ENCODE assay signal across 22 mouse cellular contexts in genomic region chr19:34100633-34101032, GRCm38 (mm10). TPM values are rescaled to one million over a fixed set of nuclear protein-coding genes. Genes with fewer than 3 reads are reported as not detected.
"Had no signal": no experiment of that assay in that cellular context is flagged by ENCODE, and none has a peak within 500 bp of the region (broad histone marks: within the 10 kb centered on the region; RNA-seq: fewer than 3 reads in every experiment).

Gene Lipm (plus strand): TSS chr19:34100933.

- H3K36me3 ChIP-seq: lung, embryonic 15.5 days; midbrain, embryonic 13.5 days; midbrain, embryonic 15.5 days; neural tube, embryonic 12.5 days; stomach, embryonic 15.5 days had no signal

- H3K9me3 ChIP-seq: lung, embryonic 15.5 days; megakaryocyte, embryonic 14.5 days; midbrain, embryonic 13.5 days; midbrain, embryonic 15.5 days; neural tube, embryonic 12.5 days; stomach, embryonic 15.5 days had no signal

- H3K27ac ChIP-seq: lung, embryonic 15.5 days; macrophage; midbrain, embryonic 13.5 days; midbrain, embryonic 15.5 days; neural tube, embryonic 12.5 days; stomach, embryonic 15.5 days had no signal

- ATAC-seq: liver, postnatal 0 days; lung, postnatal 0 days; midbrain, embryonic 13.5 days; midbrain, embryonic 15.5 days had no signal

- H3K4me2 ChIP-seq: lung, embryonic 15.5 days; midbrain, embryonic 11.5 days; midbrain, embryonic 13.5 days; midbrain, embryonic 15.5 days; neural tube, embryonic 12.5 days; stomach, embryonic 15.5 days had no signal

- DNase-seq: liver, postnatal 0 days; lung, adult 2 months; lung, postnatal 14 days; lung, postnatal 36 days; right cerebral cortex, postnatal 14 days; thymus, adult 18-20 months; thymus, postnatal 14 days; thymus, postnatal 36 days had no signal

- H3K9ac ChIP-seq: liver, postnatal 0 days; lung, embryonic 15.5 days; midbrain, embryonic 13.5 days; midbrain, embryonic 15.5 days; neural tube, embryonic 12.5 days; stomach, embryonic 15.5 days had no signal

- H3K4me3 ChIP-seq: lung, embryonic 15.5 days; megakaryocyte, embryonic 14.5 days; midbrain, embryonic 13.5 days; midbrain, embryonic 15.5 days; neural tube, embryonic 12.5 days; stomach, embryonic 15.5 days had no signal

- H3K4me1 ChIP-seq: lung, embryonic 15.5 days; megakaryocyte, embryonic 14.5 days; midbrain, embryonic 13.5 days; midbrain, embryonic 15.5 days; neural tube, embryonic 12.5 days; stomach, embryonic 15.5 days had no signal

- H3K27me3 ChIP-seq: lung, embryonic 15.5 days; megakaryocyte, embryonic 14.5 days; midbrain, embryonic 13.5 days; midbrain, embryonic 15.5 days; neural tube, embryonic 12.5 days; stomach, embryonic 15.5 days had no signal

RNA-seq across cellular contexts. Expression of gene Lipm, which starts in this region (rescaled TPM):
- total RNA-seq: megakaryocyte progenitor cell, adult 5-6 weeks; monocyte, adult 5-6 weeks; neutrophil, adult 5-6 weeks had no signal
- polyA plus RNA-seq: liver, postnatal 0 days; lung, postnatal 0 days; macrophage; midbrain, embryonic 11.5 days; midbrain, embryonic 13.5 days; midbrain, embryonic 15.5 days; neural tube, embryonic 12.5 days; neural tube, embryonic 14.5 days; spleen, adult 2 months had no signal
